Mouse (Mus musculus) right cerebral cortex, postnatal 25 days (tissue): ENCODE measurements at regions not wholly inside any gene's neighbourhood (a gene's known extent, or its start where the extent isn't known, plus 50 kb on each side); places are given as distances from the start of the nearest gene placed in this dataset.
A peak's percentile ranks its signal among the peaks of the same experiment; 100 is the strongest.
"Not testable (repeated sequence)": the region's sequence is repeated elsewhere in the genome, so short reads cannot be mapped to it uniquely, and the experiment has no call there.

Experiments used
- DNase-seq: peaks from one replicate; pipeline ENCODE4 v3.0.0; 2022

DNA sequence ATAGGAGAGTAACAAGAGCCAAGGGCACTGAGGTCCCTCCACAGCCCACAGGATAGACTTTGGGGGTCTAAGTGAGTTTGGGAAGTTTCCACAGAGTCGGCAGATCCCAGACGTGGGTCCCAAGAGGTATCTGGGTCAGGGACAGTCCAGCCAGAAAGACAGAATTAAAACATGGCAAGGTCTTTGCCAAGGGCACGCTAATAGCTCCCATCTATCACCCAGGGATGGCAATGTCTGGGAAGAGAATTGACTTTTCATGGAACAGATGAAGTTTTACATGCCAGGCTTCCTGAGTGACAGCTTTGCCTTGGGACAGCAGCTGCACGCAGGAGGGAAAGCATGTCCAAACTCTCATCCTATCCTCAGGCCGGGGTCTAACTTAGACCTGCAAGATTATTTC is 563.5 kb downstream of the Gm10330 start:
- DNase-seq, result not testable (repeated sequence)

DNA sequence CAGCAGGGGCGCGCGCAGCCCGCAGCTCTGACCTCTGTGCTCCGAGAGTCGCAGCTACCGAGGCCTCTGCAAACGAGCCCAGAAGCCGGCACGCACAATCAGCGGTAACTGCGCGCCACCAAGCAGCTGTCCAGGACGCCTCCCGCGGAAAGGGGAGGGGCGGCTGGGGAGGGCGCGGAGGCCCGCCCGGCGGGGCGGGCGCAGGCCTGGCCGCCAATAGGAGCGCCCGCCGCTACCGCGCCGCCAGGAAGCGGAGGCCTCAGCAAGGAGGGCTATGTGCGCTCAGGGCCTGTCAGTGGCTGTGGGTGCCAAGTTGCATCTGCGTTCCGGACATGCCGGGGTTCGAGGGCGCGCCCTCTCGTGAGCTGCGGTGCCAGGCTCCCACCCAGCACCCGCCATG is 590.5 kb downstream of the Gm10330 start:
- peak; percentile 16 for DNase-seq

DNA sequence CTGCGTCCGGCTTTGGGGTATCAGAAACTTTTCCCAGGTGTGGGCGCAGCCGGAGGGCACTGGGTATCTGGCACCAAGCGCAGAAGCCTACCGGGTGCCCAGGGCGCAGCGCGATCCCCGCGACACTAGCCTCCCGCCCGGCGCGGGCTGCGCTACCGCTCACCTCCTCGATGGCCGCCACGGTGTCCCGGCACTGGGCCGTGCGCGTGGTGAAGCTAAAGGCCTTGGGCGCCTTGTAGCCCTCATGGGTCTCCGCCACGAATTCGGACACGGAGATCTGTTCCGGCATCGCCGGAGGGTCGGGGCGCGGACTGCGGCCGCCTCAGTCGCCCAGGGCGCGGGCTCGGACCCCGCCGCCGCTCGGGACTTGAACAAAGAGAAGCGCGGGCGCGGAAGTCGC is 591.0 kb downstream of the Gm10330 start:
- DNase-seq, result not testable (repeated sequence)
